Mouse (Mus musculus) lung, embryonic 14.5 days (tissue): Measurements from ENCODE around the gene Slc9a5. TPM values are rescaled to one million over a fixed set of nuclear protein-coding genes. Genes with fewer than 3 reads are reported as not detected.

ENCODE experiments used
- ATAC-seq: fragments of 200-750 bp; cut with Nextera tagmentation; 2 replicates; pipeline ENCODE4 v1.8.0; 2017; ENCODE audit warnings: mild to moderate bottlenecking, moderate TSS enrichment, moderate library complexity; ENCODE audit not compliant: insufficient read depth
- DNase-seq: peaks from one replicate; pipeline ENCODE4 v3.0.0-alpha.2; 2015
- H3K27ac ChIP-seq: fragments of 300-500 bp; sonication (generic); 2 replicates; pipeline ENCODE4 v1.5.1; 2014; ENCODE audit warnings: low read depth, mild to moderate bottlenecking, moderate library complexity
- H3K27me3 ChIP-seq: fragments of 300-500 bp; sonication (generic); 2 replicates; pipeline ENCODE4 v1.6.1; 2014; ENCODE audit warnings: low read length, control low read depth; ENCODE audit not compliant: insufficient read depth
- H3K36me3 ChIP-seq: fragments of 300-500 bp; sonication (generic); 2 replicates; pipeline ENCODE4 v1.6.1; 2014; ENCODE audit warnings: control low read depth; ENCODE audit not compliant: insufficient read depth
- H3K4me1 ChIP-seq: fragments of 300-500 bp; sonication (generic); 2 replicates; pipeline ENCODE4 v1.6.1; 2014; ENCODE audit warnings: antibody characterized with exemption, control low read depth; ENCODE audit not compliant: insufficient read depth
- H3K4me2 ChIP-seq: fragments of 300-500 bp; sonication (generic); 2 replicates; pipeline ENCODE4 v1.6.1; 2014; ENCODE audit warnings: mild to moderate bottlenecking
- H3K4me3 ChIP-seq: fragments of 300-500 bp; sonication (generic); 2 replicates; pipeline ENCODE4 v1.5.1; 2014; ENCODE audit warnings: low read depth, low read length
- H3K9ac ChIP-seq: fragments of 300-500 bp; sonication (generic); 2 replicates; pipeline ENCODE4 v1.6.1; 2014
- H3K9me3 ChIP-seq: fragments of 300-500 bp; sonication (generic); 2 replicates; pipeline ENCODE4 v1.6.1; 2016; ENCODE audit warnings: low read depth, low read length, control low read depth
- CTCF ChIP-seq: IDR thresholded peaks from 2 replicates; pipeline ENCODE4 v1.5.1; 2016; ENCODE audit warnings: antibody characterized with exemption, low read depth
- WGBS: fragments of 180-500 bp; shearing (Covaris S2); extraction: QIAGEN DNeasy Blood & Tissue Kit; methylation state at CpG from one replicate; pipeline ENCODE4 v1.1.7; 2014; 5-methylcytosine and 5-hydroxymethylcytosine counted together
- polyA plus RNA-seq: library from polyadenylated mRNA; unstranded; fragments of >200 nt; fragmentation: Nextera tagmentation; extraction: Ambion mirVana; gene quantifications from 2 replicates; pipeline ENCODE4 v1.2.1, GENCODE M21; 2014

Gene Slc9a5
- polyA plus RNA-seq, 1 experiment from 2014 or later = 10.9 TPM

- Histone ChIP-seq H3K36me3 (peaks cover 50% of the 10 kb centered on the region), H3K4me3 (no peak overlapping the region), H3K4me1 (no peaks in the 10 kb centered on the region), H3K27ac (no peak overlapping the region), H3K9me3 (no peaks in the 10 kb centered on the region), H3K27me3 (no peaks in the 10 kb centered on the region), H3K4me2 (no peak overlapping the region), H3K9ac (no peak overlapping the region)
- DNase-seq (no peak), ATAC-seq (no peak)
- no peak for TF ChIP-seq CTCF
- WGBS = 68% methylated on average over 26 of the region's 26 CpGs
Measured at GRCm38 (mm10) chr8:105355179-105356024, 6.8 kb downstream of the Slc9a5 start.

DNA sequence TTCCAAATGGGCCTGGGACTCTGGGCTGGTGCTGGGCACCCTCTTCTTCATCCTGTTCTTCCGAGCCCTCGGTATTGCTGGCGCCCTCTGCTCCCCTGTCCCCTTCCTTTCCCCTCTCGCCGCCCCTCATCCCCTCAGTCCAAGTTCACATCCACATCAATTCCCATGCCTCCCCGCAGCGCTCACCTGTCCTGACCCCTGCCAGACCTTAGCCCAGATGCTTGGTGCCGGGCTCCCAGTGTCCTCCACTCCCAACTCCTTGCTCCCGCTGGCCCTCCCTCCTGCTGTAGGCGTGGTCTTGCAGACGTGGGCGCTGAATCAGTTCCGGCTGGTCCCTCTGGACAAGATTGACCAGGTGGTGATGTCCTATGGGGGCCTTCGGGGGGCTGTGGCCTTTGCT, 8.0 kb downstream of the Slc9a5 start:
- H3K4me3 ChIP-seq = no peak overlapping the region
- DNase-seq (no peak), ATAC-seq (no peak)

DNA sequence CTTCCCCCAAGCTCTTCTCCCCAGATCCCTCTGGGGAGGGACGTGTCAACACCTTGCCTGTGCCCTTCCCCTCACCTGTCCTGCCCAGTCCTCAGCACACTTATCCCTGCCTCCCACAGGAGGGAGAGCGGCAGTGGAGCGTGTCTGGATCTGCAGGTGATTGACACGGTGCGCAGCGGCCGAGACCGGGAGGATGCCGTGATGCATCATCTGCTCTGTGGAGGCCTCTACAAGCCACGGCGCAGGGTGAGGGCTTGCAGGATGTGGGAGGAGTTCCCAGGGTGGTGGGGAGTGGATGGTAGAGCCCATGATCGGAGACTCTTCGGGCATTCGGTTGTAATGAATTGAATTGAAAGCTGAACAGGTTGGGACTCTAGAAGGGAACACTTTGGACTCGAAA, 10.6 kb downstream of the Slc9a5 start:
- Histone ChIP-seq H3K4me1 (0 out of 2 replicates have a peak, but pooled peaks cover 4% of the 10 kb centered on the region), H3K9me3 (no peaks in the 10 kb centered on the region), H3K36me3 (peaks cover 59% of the 10 kb centered on the region), H3K4me3 (no peak overlapping the region), H3K4me2 (no peak overlapping the region), H3K9ac (no peak overlapping the region), H3K27ac (no peak overlapping the region), H3K27me3 (no peaks in the 10 kb centered on the region)
- 55% methylated on average over 15 of the region's 15 CpGs for WGBS
- TF ChIP-seq CTCF = no peak
- DNase-seq (no peak), ATAC-seq (no peak)

More for the DNA sequence above, 8.0 kb downstream of the Slc9a5 start:
- 79% methylated on average over 14 of the region's 14 CpGs for WGBS
- no peak overlapping the region for H3K4me2 ChIP-seq
- no peak overlapping the region for H3K9ac ChIP-seq
- TF ChIP-seq CTCF = no peak
- H3K36me3 ChIP-seq = peaks cover 53% of the 10 kb centered on the region
- H3K9me3 ChIP-seq = no peaks in the 10 kb centered on the region
- H3K4me1 ChIP-seq = no peaks in the 10 kb centered on the region
- H3K27me3 ChIP-seq = no peaks in the 10 kb centered on the region
- no peak overlapping the region for H3K27ac ChIP-seq

- Histone ChIP-seq H3K9ac (no peak overlapping the region), H3K4me2 (no peak overlapping the region), H3K9me3 (no peaks in the 10 kb centered on the region), H3K4me3 (no peak overlapping the region), H3K4me1 (0 out of 2 replicates have a peak, but pooled peaks cover 4% of the 10 kb centered on the region), H3K36me3 (peaks cover 60% of the 10 kb centered on the region), H3K27me3 (no peaks in the 10 kb centered on the region), H3K27ac (no peak overlapping the region)
- peak; percentile 79 for DNase-seq
- TF ChIP-seq CTCF = peak; percentile 65
- ATAC-seq = peak; percentile 51; the same call in 1 of the 2 replicates
- WGBS = 31% methylated on average over 4 of the region's 4 CpGs
Measured at GRCm38 (mm10) chr8:105359646-105360045, 11.0 kb downstream of the Slc9a5 start.

GRCm38 (mm10) chr8:105361751-105362702, 13.4 kb downstream of the Slc9a5 start:
- Histone ChIP-seq H3K9me3 (no peaks in the 10 kb centered on the region), H3K27me3 (no peaks in the 10 kb centered on the region), H3K4me2 (no peak overlapping the region), H3K36me3 (peaks cover 55% of the 10 kb centered on the region), H3K4me1 (0 out of 2 replicates have a peak, but pooled peaks cover 4% of the 10 kb centered on the region), H3K27ac (peak overlapping the region; percentile 65), H3K4me3 (no peak overlapping the region), H3K9ac (no peak overlapping the region)
- DNase-seq (peak; percentile 92), ATAC-seq (peak; percentile 64)
- WGBS = 47% methylated on average over 12 of the region's 12 CpGs
- no peak for TF ChIP-seq CTCF

GRCm38 (mm10) chr8:105367107-105367506, 18.5 kb downstream of the Slc9a5 start:
- no peaks in the 10 kb centered on the region for H3K27me3 ChIP-seq
- DNase-seq = peak; percentile 67
- H3K36me3 ChIP-seq = peaks cover 55% of the 10 kb centered on the region
- no peak overlapping the region for H3K27ac ChIP-seq
- H3K9ac ChIP-seq = no peak overlapping the region
- no peak for ATAC-seq
- H3K4me1 ChIP-seq = 0 out of 2 replicates have a peak, but pooled peaks cover 4% of the 10 kb centered on the region
- WGBS = 64% methylated on average over 2 of the region's 2 CpGs
- no peak overlapping the region for H3K4me2 ChIP-seq
- peak; percentile 66 for TF ChIP-seq CTCF
- no peak overlapping the region for H3K4me3 ChIP-seq
- H3K9me3 ChIP-seq = no peaks in the 10 kb centered on the region
